ENCODE assay signal across 8 mouse cellular contexts in the genomic region with DNA sequence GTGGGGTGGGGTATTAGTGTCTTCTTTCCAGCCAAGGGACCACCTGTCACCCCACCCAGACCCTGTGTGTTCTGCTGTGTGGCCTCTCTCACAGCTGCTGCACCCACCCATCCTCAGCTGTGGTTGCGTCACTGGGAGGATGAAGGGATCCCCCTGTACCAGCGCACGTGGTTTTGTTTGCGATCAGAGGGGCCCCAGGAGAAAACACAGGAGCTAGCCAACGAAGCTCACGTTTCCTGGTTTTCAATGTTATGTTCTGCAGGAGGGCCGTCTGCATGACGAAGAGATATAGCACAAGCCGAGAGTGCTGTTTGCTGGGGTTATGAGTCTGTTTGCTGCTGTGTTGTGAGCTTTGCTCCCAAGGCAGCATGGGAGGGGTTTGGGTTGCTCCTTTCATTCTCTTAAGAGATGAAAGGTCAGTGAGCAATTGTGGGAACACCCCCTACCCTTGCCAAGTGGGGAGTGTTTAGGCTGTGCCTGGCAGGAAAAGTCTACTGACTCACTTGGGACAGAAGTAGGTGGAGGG.
DNase-seq lines count a peak whose midpoint lies in the region; ATAC-seq lines count a peak whose summit lies in the region.

No protein-coding gene starts in this region.

- DNase-seq in liver = peak; percentile 5
- no peak for DNase-seq in liver, embryonic 11.5 days (ENCODE audit: low spot score)
- DNase-seq in heart, postnatal 4 days = peak; percentile 8
- no peak for DNase-seq in limb, embryonic 10.5 days (ENCODE audit: low spot score)
- no peak for DNase-seq in layer of hippocampus, postnatal 14 days (ENCODE audit: low spot score in 2 of 2)
- DNase-seq in spleen, postnatal 14 days (ENCODE audit: low spot score in 2 of 2) = no peak

- no peak for ATAC-seq in liver, embryonic 11.5 days (replicated peaks; ENCODE audit: low FRiP score)
- peak; percentile 54; the same call in 1 of the 2 replicates for ATAC-seq in embryonic facial prominence, embryonic 15.5 days (ENCODE audit: insufficient number of reproducible peaks, low FRiP score, low TSS enrichment, low read depth)
- no peak for ATAC-seq in megakaryocyte-erythroid progenitor cell, adult 5-6 weeks (replicated peaks; ENCODE audit: low FRiP score, low TSS enrichment, poor library complexity, severe bottlenecking)

- no peak overlapping the region for H3K4me3 ChIP-seq in liver, embryonic 11.5 days (ENCODE audit: low read depth, low read length)
- H3K4me3 ChIP-seq in embryonic facial prominence, embryonic 15.5 days (replicated peaks) = no peak overlapping the region
- no peak overlapping the region for H3K4me3 ChIP-seq in limb, embryonic 10.5 days

- H3K27ac ChIP-seq in liver, embryonic 11.5 days (ENCODE audit: low read depth, low read length) = no peak overlapping the region
- no peak overlapping the region for H3K27ac ChIP-seq in embryonic facial prominence, embryonic 15.5 days (replicated peaks)
- 0 out of 2 replicates have a peak overlapping the region, but pooled peaks have one; percentile 30 for H3K27ac ChIP-seq in limb, embryonic 10.5 days

- no peaks in the 10 kb centered on the region for H3K9me3 ChIP-seq in liver, embryonic 11.5 days (ENCODE audit: control insufficient read depth, low read length)
- no peaks in the 10 kb centered on the region for H3K9me3 ChIP-seq in embryonic facial prominence, embryonic 15.5 days (replicated peaks)
- no peaks in the 10 kb centered on the region for H3K9me3 ChIP-seq in limb, embryonic 10.5 days (replicated peaks)

- no peak overlapping the region for H3K9ac ChIP-seq in liver, embryonic 11.5 days (ENCODE audit: low read depth, low read length)
- no peak overlapping the region for H3K9ac ChIP-seq in embryonic facial prominence, embryonic 15.5 days

- H3K27me3 ChIP-seq in liver, embryonic 11.5 days (replicated peaks; ENCODE audit: control insufficient read depth, insufficient read depth, low read length) = no peaks in the 10 kb centered on the region
- no peaks in the 10 kb centered on the region for H3K27me3 ChIP-seq in embryonic facial prominence, embryonic 15.5 days
- no peaks in the 10 kb centered on the region for H3K27me3 ChIP-seq in limb, embryonic 10.5 days (ENCODE audit: low read depth, poor library complexity, severe bottlenecking)

- no peaks in the 10 kb centered on the region for H3K36me3 ChIP-seq in liver, embryonic 11.5 days (ENCODE audit: control insufficient read depth, insufficient read depth, low read length)
- no peaks in the 10 kb centered on the region for H3K36me3 ChIP-seq in embryonic facial prominence, embryonic 15.5 days
- H3K36me3 ChIP-seq in limb, embryonic 10.5 days = no peaks in the 10 kb centered on the region

- no peaks in the 10 kb centered on the region for H3K4me1 ChIP-seq in liver, embryonic 11.5 days (replicated peaks; ENCODE audit: control insufficient read depth, insufficient read depth, low read length)
- H3K4me1 ChIP-seq in embryonic facial prominence, embryonic 15.5 days = peaks cover 8% of the 10 kb centered on the region
- peaks cover 12% of the 10 kb centered on the region for H3K4me1 ChIP-seq in limb, embryonic 10.5 days

- 30% methylated on average over 9 of the region's 9 CpGs for WGBS in liver, embryonic 11.5 days
- 16% methylated on average over 9 of the region's 9 CpGs for WGBS in embryonic facial prominence, embryonic 15.5 days
- WGBS in limb, embryonic 10.5 days = 35% methylated on average over 9 of the region's 9 CpGs

- no peak overlapping the region for H3K4me2 ChIP-seq in liver, embryonic 11.5 days
- peak overlapping the region; percentile 21 for H3K4me2 ChIP-seq in embryonic facial prominence, embryonic 15.5 days (replicated peaks)

Comparison
In these comparisons a context has a peak if more than half of its experiments do, and no peak if none do; other contexts are left out.
1. DNase-seq: peak in liver (single experiment) and heart, postnatal 4 days (single experiment); none in liver, embryonic 11.5 days (single experiment), limb, embryonic 10.5 days (single experiment), layer of hippocampus, postnatal 14 days (0 of 2) and spleen, postnatal 14 days (0 of 2).